Mouse (Mus musculus) MN1 (cell line): ENCODE results near the gene Ublcp1.

ENCODE experiments used
- DNase-seq: peaks from one replicate; pipeline ENCODE4 v3.0.0-alpha.2; 2016; ENCODE audit warnings: low spot score

The Ublcp1 gene

GRCm38 (mm10) chr11:44470432-44471336 is at the start of gene Ublcp1:
Gene Ublcp1, minus strand, starts transcription at chr11:44470498.
- peak; percentile 97 for DNase-seq

DNA sequence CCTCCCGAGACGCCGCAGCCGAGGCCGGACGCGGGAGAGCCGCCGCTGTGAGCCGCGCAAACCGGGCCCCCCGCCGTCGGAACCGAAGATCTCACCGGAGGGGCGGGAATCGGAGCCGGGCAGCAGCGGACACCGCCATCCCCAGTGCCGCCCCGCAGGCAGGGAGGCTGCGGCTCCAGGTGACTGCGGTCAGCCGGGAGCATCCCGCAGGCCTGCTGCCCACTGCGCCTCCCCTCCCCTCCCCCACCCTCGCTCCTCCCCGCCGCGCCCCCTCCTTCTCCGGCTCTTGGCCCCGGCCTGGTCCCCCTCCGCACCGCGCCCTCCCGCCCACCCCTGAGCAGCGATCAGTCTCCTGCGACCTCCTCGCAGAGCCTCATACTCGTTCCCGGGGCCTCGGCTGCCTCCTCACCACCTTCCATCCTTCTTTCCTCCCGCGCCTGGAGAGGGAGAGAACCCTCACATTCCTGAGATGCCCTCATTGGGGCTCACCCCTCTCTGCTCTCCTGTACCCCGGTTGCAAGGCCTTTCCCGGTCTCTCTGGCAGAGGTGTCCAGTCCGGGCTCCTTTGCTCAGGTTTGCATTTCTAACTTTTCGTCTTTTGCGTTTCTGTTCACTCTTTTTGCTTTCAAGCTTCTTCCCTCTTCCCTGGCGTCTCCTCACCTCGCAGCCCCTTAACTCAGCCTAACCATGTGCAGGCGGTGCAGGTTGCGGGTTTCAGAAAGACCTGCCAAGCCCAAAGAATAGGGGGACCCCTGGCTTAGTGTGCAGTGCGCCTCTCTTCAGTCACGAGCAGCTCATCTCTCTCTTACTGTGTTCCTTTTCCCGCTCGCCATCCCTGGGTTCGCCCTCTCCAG is 49.0 kb upstream of the Ublcp1 start:
- peak; percentile 46 for DNase-seq

- peak; percentile 89 for DNase-seq
Measured at GRCm38 (mm10) chr11:44518281-44519095, 48.2 kb upstream of the Ublcp1 start, which contains the start of gene Rnf145. Gene Rnf145, plus strand, starts transcription at chr11:44518964.

DNA sequence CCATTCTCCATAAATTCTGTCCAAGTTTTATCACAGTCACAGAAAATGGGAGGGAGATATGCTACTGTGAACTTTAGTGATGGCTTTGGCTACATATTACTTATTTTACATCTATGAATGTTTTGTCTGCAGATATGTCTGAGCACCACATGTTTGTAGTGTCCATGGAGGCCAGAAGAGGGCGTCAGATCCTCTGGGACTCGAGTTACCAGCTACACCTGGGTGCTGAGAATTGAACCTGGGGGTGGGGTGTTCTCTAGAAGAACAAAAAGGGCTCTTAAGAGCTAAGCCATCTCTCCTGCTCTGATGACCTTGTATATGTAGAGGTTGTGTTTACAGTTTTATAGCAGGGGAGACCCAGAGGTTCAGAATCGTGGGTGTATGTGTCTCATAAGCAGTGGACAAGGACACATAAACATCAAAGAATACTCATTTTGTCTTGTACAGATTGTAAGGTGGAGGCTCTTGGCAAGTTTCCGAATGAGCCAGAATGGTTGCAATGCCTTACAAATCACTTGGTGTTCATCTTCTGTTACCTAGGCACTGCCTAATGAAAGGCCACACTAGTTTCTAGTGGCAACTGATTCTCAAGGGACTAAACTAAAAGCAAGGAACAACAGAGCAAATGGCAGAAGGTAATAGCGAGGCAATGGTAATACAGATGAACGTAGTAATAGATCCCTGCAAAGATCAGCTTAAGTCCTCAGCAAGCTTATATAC is 47.4 kb upstream of the Ublcp1 start:
- DNase-seq = peak; percentile 62

DNA sequence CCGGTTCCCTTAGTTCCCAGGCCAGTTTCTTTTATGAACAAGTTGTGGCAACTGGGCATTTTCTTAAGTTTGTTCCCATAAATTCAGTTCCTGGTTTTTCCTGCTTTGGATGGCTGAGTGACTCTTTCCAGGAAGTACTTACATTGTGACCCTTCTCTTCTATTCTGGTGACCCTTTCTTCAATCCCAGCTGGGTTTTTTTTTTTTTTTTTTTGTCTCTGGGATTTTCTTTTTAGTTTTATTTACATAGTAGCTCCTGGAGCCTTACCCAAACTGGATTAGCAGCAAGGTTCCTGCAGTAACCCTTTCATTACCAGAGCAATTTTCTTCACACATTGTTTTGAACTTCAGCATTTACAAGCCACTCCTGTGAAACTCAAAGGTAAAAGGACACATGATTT is 46.1 kb upstream of the Ublcp1 start:
- no peak for DNase-seq

DNA sequence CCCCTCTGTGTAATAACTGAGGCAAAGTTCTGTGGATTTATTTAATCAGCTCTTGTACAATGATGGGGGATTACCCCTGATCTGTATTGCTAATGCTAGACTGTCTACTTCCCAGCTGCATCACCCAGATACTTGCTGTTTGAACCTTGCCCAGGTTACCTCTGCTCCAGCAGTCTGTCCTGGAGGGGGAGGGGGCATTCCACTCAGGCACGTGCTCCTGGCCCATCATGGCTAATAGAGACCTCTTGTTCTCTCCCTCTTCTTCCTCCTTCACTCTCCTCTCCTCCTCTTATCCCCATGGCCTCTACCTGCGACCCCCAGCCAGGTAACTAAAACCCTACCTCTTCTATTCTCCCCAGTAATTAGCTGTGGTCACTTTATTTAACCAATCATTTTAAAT is 44.4 kb upstream of the Ublcp1 start:
- DNase-seq = no peak

DNA sequence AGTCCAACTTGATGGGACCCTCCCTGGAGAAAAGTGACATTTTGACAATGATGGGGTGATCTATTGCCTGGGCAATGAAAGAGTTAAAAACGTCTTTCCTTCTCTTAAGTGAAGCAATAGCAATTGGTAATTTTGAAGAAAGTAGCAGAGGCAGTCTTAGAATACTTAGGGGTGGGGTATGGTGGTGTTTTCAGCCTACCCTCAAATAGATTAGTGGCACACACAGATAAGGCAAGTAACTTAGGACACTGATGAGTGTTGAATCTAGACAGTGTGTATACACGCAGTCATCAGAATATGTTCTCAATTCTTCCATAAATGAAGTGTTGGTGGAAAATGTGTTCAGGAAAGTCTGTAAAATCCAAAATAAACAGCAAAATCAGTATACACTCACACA is 42.7 kb upstream of the Ublcp1 start:
- DNase-seq = no peak

- DNase-seq = no peak
Measured at GRCm38 (mm10) chr11:44512044-44513025, 42.0 kb upstream of the Ublcp1 start.

GRCm38 (mm10) chr11:44510371-44510770 is 40.1 kb upstream of the Ublcp1 start:
- no peak for DNase-seq

DNA sequence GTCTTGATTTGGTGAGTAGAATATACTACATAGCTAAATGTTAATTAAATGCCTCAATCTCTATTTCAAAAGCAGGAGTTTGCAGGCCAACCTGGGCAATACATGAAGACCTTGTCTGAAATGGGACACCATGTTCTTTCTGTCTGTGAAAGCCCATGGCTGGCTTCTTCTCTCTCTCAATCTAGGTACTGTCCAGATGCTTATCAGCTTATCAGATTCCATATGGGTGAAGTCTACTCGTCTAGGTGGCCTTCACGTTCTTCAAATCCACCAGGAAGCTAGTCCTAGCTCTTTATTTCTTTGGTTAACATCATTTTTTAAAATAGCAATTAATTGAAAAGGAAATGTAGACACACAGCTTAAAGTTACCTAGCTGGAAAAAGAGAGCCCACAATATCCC is 39.6 kb upstream of the Ublcp1 start:
- DNase-seq = no peak

- DNase-seq = no peak
Measured at GRCm38 (mm10) chr11:44508876-44509275, 38.6 kb upstream of the Ublcp1 start.

- DNase-seq = no peak
Measured at GRCm38 (mm10) chr11:44504761-44505160, 34.5 kb upstream of the Ublcp1 start.

DNA sequence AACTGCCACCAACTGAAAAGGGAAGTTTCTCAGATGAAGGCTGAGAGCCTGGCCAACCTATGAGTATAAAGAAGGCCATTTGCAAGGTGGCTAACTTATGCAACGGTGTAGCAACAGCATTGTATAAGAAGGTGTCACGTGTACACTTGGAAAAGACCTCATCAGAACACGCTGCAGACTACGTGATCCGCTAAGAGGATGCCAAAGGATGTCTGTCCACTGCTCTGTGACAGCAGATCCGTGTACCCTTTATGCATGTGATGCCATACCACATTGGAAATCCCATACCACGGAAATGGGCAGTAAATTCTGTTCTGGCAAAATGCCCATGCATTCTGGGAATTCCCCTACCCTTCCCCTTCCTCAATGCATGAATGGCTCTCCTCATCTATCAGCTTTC is 33.8 kb upstream of the Ublcp1 start:
- peak; percentile 22 for DNase-seq

GRCm38 (mm10) chr11:44502931-44503330 is 32.6 kb upstream of the Ublcp1 start:
- no peak for DNase-seq

GRCm38 (mm10) chr11:44501477-44501876 is 31.2 kb upstream of the Ublcp1 start:
- no peak for DNase-seq

DNA sequence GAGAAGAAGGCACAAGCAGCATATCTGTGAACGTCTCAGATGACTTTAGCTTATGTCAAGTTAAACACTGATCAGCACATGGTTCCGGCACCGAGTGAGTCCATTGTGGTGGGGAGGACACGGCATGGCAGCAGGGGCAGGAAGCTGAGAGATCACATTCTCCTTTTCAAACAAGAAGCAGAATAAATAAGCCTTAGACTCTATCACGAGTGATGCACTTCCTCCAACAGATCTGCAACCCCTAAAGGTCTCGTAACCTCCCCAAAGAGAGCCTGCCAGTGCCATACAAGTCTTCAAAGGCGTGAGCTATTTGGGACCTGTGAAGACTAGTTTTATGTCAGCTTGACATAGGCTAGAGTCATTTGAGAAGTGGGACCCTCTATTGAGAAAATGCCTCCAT is 30.7 kb upstream of the Ublcp1 start:
- DNase-seq = no peak

GRCm38 (mm10) chr11:44498412-44499272 is 28.3 kb upstream of the Ublcp1 start:
- no peak for DNase-seq

DNA sequence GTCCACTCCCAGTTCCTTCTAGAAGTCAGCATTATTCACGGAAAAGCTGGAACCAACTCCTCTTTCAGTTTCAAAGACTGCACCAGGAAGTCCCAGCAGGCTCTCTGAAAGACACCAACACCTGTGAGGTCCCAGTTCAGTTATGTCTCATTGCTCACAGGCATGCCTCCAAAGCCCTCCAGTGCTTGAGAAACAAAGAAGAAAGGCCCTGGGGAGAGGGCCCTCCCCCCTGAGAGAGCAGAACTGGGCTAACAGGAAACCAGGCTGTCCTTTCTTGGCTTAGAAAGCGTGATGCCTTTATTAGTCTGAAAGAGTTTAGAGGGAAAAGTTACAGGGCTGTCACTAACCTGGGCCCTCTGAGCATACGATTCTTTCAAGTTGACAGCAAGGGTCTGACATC is 25.9 kb upstream of the Ublcp1 start:
- no peak for DNase-seq

GRCm38 (mm10) chr11:44494643-44495323 is 24.5 kb upstream of the Ublcp1 start:
- DNase-seq = no peak
